Mouse (Mus musculus) megakaryocyte-erythroid progenitor cell, adult 5-6 weeks (primary cell): ENCODE data around the gene Pmel. TPM values are rescaled to one million over a fixed set of nuclear protein-coding genes. Genes with fewer than 3 reads are reported as not detected.

Source experiments
- ATAC-seq: replicated peaks from 2 replicates; pipeline ENCODE4 v1.8.0; 2016; ENCODE audit warnings: mild to moderate bottlenecking, inconsistent platforms; ENCODE audit not compliant: severe bottlenecking, poor library complexity, low FRiP score, low TSS enrichment
- total RNA-seq, 2 experiments: library from RNA; stranded (forward) in 1 of 2; stranded (reverse) in 1 of 2; fragments of 200-1000, 215-1000 nt in 1 of 2; fragments of >200 nt in 1 of 2; fragmentation: Nextera tagmentation in 1 of 2; gene quantifications; 2 replicates each; pipeline ENCODE4 v1.2.3; 2014 to 2017

Gene Pmel
- not detected in 2 replicates for total RNA-seq (2014; fragmentation: Nextera tagmentation)
- not detected in 2 replicates for total RNA-seq (2017)

DNA sequence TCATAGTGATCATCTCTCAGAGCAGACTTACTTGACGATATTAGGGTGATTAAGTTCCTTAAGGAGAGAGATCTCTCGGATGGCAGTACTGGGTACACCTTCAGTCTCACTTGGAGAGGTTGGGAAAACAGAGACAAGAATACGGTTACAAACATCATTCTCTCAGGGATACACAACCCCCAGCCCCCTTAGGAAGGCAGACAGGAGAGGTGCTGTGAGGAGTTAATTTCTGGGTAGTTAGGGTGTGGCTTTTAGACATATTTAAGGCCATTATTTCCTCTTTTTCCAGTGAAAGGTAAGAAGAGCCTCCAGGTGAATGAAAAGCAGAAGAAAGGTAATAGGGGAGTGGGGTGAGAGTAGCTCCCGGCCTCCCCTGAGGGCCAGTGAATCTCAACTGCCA is at the start of gene Pmel:
Pmel (plus strand) TSS at position 301 of the 400 bp plus-strand sequence.
- no peak for ATAC-seq

DNA sequence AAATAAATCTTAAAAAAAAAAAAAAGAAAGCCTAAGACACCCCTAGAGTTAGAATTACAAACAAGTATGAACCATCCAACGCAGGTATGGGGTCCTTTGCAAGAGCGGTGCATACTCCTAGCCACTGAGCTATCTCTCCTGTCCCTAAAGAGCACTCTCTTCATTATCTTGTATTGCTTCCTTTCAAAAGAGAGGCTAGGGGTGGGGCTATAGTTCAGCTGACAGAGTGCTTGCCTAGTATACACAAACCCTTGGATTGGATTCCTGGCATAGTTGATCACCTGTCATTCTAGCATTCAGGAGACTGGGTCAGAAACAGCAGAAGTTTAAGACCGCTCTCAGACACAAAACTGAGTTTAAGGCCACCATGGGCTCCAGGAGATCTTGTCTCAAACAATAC is 48.7 kb upstream of the Pmel start:
- ATAC-seq, result peak; percentile 93

DNA sequence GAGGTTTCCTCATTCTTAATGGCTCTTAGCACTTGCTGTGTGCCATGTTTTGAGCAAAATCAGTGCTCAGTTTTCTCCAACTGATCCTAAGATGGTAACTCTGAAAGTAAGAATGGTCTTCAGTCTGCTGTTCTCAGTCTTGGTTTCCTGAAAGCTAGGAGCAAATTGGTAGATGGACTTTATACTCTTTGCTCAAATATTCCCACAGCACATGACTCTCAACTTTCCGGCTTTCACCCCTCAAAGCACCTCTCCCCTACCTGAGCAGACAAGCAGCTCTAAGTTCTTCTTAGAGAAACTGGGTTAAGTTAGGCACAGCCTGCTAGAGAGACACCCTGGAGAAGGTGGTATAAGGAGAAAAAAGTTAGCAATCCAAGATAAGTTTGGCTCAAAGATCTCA is 47.3 kb upstream of the Pmel start:
- no peak for ATAC-seq

GRCm38 (mm10) chr10:128657844-128658243 is 46.2 kb upstream of the Pmel start:
- no peak for ATAC-seq

GRCm38 (mm10) chr10:128659490-128659889 is 44.5 kb upstream of the Pmel start:
- ATAC-seq, result no peak

- no peak for ATAC-seq
These were observed 41.5 kb upstream of the Pmel start for GRCm38 (mm10) chr10:128662465-128662864.

- no peak for ATAC-seq
These were observed 40.4 kb upstream of the Pmel start for GRCm38 (mm10) chr10:128663441-128664220.

DNA sequence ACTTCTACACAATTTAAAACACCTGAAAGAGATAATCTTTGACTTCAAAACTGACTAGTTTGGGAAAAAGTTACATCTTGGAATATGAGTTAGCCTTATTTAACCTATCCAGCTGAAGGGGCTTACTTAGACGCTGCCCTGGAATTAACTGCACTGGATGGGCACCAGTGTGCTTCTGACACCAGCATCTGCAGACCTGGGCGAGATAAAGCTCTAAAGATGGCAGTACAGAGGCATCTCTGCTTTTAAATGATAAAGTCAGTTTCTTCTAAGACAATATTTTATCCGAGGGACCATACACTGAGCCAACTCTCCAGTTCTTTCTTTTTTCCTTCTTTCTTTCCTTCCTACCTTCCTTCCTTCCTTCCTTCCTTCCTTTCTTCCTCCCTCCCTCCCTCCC is 39.2 kb upstream of the Pmel start:
- peak; percentile 88 for ATAC-seq

- ATAC-seq, result peak; percentile 73
These were observed 38.7 kb upstream of the Pmel start for GRCm38 (mm10) chr10:128665307-128665706.

DNA sequence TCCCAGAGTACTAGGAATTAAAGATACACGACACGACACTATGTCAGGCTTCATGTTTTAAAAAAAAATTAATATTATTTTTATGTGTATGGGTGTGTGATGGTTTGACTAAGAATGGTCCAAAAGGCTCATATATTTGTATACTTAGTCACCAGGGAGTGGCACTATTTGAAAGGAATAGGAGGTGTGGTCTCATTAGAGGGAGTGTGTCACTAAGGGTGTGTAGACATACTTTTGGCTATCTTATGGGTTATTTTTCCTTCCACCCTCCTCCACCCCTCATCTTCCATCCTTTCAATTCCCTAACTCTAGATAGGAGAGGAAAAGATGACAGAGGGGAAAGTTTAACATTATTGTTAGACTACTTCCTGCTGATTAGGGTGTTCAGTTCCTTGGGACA is 38.2 kb upstream of the Pmel start:
- no peak for ATAC-seq

DNA sequence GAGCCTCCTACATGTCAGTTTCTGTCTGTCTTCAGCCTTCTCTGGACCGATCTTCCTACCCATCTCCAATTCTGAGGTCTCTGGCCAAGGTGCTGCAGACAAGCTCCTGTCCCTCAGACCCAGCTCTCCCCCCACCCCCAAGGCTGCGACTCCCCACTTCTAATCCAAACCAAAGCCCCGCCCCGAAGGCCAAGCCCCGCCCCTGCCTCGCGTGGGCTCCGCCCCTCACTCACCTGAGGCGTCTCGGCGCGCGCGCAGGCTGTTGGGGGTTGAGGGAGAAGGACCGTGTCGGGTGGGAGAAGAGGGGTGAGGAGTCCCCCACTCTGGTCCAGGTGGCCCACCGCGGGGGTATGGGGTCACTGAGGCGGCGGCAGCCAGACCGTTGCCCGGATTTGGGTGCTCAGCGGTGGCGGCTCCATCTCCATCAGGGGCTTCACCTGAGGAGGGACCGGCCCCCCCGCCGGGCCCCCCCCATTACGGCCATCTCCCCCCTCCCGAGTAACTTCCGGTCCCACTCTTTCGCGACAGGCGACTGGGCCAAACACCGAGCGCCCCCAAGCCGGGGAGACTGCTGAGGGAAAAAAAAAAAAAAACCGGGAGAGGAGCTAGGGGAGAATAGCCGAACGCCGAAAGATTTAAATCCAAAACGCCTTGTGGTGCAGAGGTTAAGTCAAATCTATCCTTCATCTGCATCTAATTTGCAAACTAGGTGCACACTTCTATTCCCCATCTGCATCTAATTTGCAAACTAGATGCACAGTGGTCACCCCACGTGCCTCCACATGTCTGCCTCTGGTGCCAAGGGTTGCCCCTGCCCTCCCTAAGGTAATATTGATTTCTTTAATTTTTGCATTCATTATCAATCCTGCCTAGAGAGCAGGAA is 35.0 kb upstream of the Pmel start:
- ATAC-seq, result no peak

GRCm38 (mm10) chr10:128671148-128671547 is 32.8 kb upstream of the Pmel start:
- no peak for ATAC-seq

DNA sequence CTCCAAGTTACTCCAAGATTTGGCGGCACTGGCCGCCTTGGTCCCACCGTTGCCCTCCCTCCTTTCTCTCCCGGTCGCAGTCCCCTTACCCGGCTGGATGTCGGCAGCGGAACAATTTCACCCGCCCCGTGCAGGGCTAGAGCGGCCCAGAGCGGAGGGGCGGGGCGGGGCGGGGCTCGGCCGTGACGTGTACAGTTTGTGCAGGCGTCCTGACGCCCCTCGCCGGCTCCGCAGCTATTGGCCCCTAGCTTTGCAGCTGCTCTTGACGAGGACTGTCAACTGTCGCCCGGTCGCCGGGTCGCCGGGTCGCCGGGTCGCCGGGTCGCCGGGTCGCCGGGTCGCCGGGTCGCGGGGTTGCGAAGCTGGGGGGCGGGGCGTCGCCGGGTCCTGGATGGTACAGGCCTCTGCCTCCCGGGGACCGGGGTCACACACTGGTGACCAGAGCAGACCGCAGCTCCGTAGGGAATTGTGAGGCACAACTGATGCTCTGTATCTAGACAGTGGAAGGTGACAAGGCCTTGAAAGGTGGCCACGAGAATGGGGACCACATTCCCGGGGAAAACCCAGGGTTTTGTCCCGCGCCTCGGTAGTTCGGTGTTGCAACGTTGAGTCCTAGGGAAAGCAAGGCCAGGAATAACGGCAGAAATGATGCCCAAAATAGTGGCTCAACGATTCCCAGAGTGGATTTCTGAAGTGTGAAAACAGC is 30.1 kb upstream of the Pmel start, which contains the start of gene Suox:
Suox (minus strand) TSS at position 311 of the 706 bp plus-strand sequence.
- peak; percentile 85 for ATAC-seq

DNA sequence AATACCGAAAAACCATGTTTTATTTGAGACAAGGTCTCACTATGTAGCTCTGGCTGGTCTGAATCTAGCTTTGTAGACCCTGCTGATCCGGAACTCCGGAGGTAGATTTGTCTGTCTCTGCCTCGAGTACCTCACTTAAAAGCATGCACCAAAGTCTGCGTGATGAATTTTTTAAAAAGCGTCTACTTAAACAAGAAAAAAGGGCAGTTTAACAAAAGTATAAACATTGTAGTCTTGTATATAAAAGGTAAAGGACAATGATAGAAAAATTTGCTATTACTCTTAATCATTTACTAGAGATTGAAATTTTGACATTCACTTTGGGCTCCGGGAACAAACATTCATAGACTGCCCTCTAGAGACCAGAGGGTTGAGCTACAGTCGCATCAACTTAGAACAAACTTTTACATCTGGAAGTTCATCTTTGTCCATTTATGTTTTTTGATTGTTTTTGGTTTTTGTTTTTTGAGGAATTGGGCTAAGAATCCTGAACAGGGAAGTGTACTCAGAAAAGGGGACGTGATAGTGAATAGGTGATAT is 29.5 kb upstream of the Pmel start:
- ATAC-seq, result peak; percentile 69

DNA sequence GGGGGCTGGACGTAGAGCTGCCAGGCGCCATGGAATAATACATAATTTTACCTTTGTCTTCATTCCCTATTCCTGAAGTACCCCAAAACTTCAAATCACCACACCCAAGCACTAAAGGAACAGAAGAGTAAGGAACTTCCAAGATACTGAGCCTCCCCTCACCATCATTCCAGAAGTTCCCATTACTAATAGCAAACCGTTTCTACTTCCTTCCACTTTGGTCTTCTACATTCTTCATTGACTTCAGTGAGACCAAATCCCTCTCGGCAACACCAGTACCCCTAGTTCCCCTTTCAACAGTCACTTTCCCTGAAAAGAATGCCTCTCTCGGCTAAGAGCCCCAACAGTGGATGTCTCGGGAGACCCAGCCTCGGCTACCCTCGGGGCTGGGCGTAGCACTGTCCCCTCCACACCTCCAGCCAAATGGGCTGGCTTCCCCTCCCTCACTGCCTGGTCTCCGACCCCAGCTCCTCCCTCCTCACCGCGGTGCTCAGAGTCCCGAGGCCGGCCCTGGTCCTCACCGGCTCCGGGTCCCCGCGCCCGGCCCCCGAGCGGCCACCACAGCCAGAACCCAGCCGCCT is 8.5 kb upstream of the Pmel start:
- no peak for ATAC-seq

- ATAC-seq, result peak; percentile 97
These were observed 7.8 kb upstream of the Pmel start, which contains the start of gene Rab5b for GRCm38 (mm10) chr10:128695992-128696807. Gene Rab5b, minus strand, starts transcription at chr10:128696264.

- ATAC-seq, result no peak
These were observed 6.8 kb upstream of the Pmel start for GRCm38 (mm10) chr10:128697072-128697725.

- no peak for ATAC-seq
These were observed 5.0 kb upstream of the Pmel start for GRCm38 (mm10) chr10:128699006-128699405.
